Mouse (Mus musculus): ENCODE measurements at regions not wholly inside any gene's neighbourhood (a gene's known extent, or its start where the extent isn't known, plus 50 kb on each side); places are given as distances from the start of the nearest gene placed in this dataset.

GRCm38 (mm10) chr13:52361177-52361846 is 169.8 kb downstream of the Diras2 start:
- Histone ChIP-seq H3K36me3 (ENCODE audit: control insufficient read depth, insufficient read depth, low read length) (no peaks in the 10 kb centered on the region), H3K4me3 (ENCODE audit: insufficient read depth, low read depth, low read length) (no peak overlapping the region), H3K27me3 (ENCODE audit: control insufficient read depth, insufficient read depth, low read length) (0 out of 2 replicates have a peak, but pooled peaks cover 3% of the 10 kb centered on the region), H3K4me1 (ENCODE audit: control insufficient read depth, insufficient read depth, low read length) (no peaks in the 10 kb centered on the region), H3K9ac (ENCODE audit: low read depth, low read length) (no peak overlapping the region), H3K27ac (replicated peaks; ENCODE audit: insufficient read depth, low read depth, low read length) (no peak overlapping the region), H3K79me2 (ENCODE audit: control insufficient read depth, insufficient read depth, low read length) (no peaks in the 10 kb centered on the region)
- 67% methylated on average over 4 of the region's 4 CpGs for WGBS
- TF ChIP-seq CTCF (IDR thresholded peaks at IDR 0.05; ENCODE audit: low read depth, low read length) (no peak), POLR2A (IDR thresholded peaks at IDR 0.05; ENCODE audit: extremely low read depth, insufficient read depth, low read length) (no peak)
- no peak for DNase-seq (ENCODE audit: extremely low read depth, low read depth, low spot score)

- WGBS = 88% methylated on average over 5 of the region's 5 CpGs
- no peaks in the 10 kb centered on the region for H3K79me2 ChIP-seq (ENCODE audit: control insufficient read depth, insufficient read depth, low read length)
- DNase-seq (ENCODE audit: extremely low read depth, low read depth, low spot score) = no peak
- H3K36me3 ChIP-seq (ENCODE audit: control insufficient read depth, insufficient read depth, low read length) = no peaks in the 10 kb centered on the region
- H3K27ac ChIP-seq (replicated peaks; ENCODE audit: insufficient read depth, low read depth, low read length) = no peak overlapping the region
- H3K4me1 ChIP-seq (ENCODE audit: control insufficient read depth, insufficient read depth, low read length) = no peaks in the 10 kb centered on the region
- no peak overlapping the region for H3K4me3 ChIP-seq (ENCODE audit: insufficient read depth, low read depth, low read length)
- TF ChIP-seq POLR2A (IDR thresholded peaks at IDR 0.05; ENCODE audit: extremely low read depth, insufficient read depth, low read length) (no peak), CTCF (IDR thresholded peaks at IDR 0.05; ENCODE audit: low read depth, low read length) (no peak)
- 0 out of 2 replicates have a peak, but pooled peaks cover 3% of the 10 kb centered on the region for H3K27me3 ChIP-seq (ENCODE audit: control insufficient read depth, insufficient read depth, low read length)
- H3K9ac ChIP-seq (ENCODE audit: low read depth, low read length) = no peak overlapping the region
Measured at GRCm38 (mm10) chr13:52362266-52362665, 168.8 kb downstream of the Diras2 start.

DNA sequence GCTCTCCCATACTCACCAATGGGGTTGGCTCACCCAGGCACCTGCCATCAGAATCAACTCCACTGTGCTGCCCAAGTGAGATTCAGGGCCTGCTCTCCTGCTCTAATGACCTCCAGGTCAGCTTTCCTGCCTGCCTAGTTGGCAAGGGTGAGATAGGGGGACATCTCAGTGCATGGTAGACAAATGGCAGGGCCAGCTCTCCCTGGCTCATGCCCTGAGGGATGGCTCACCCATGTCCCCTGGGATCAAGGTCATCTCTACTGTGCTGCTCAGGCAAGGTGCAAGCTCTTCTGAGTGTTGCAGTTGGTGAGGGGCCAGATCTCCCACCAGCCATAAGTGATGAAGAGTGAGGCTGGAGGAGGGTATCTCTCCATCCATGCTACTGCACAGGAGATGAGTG is 161.2 kb downstream of the Diras2 start:
- H3K4me3 ChIP-seq (ENCODE audit: insufficient read depth, low read depth, low read length) = no peak overlapping the region
- no peak for DNase-seq (ENCODE audit: extremely low read depth, low read depth, low spot score)
- no peak overlapping the region for H3K27ac ChIP-seq (replicated peaks; ENCODE audit: insufficient read depth, low read depth, low read length)
- no peaks in the 10 kb centered on the region for H3K36me3 ChIP-seq (ENCODE audit: control insufficient read depth, insufficient read depth, low read length)
- no peaks in the 10 kb centered on the region for H3K27me3 ChIP-seq (ENCODE audit: control insufficient read depth, insufficient read depth, low read length)
- no peak for TF ChIP-seq CTCF (IDR thresholded peaks at IDR 0.05; ENCODE audit: low read depth, low read length)
- TF ChIP-seq POLR2A (IDR thresholded peaks at IDR 0.05; ENCODE audit: extremely low read depth, insufficient read depth, low read length) = no peak
- H3K79me2 ChIP-seq (ENCODE audit: control insufficient read depth, insufficient read depth, low read length) = no peaks in the 10 kb centered on the region
- no peak overlapping the region for H3K9ac ChIP-seq (ENCODE audit: low read depth, low read length)
- H3K4me1 ChIP-seq (ENCODE audit: control insufficient read depth, insufficient read depth, low read length) = no peaks in the 10 kb centered on the region

DNA sequence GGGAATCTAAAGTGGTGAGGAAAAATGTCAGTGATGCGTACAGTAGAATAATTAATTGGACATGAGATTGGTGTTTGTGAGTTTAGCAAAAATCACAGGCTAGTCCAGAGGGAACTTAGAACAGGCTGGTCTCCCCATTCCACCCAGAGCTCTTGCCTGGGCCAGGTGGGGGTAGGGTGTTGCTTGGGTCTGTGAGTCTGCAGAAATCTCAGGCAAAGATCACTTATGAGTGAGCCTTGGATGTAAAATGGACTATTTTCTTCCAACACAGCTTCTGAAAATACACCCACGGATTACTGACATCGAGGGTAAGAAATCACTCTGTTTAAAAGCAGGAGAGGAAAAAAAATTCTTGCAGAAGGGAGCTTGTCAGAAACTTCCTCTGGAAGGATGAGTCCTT is 159.1 kb downstream of the Diras2 start:
- no peaks in the 10 kb centered on the region for H3K79me2 ChIP-seq (ENCODE audit: control insufficient read depth, insufficient read depth, low read length)
- WGBS = 90% methylated on average over 3 of the region's 3 CpGs
- no peak overlapping the region for H3K27ac ChIP-seq (replicated peaks; ENCODE audit: insufficient read depth, low read depth, low read length)
- DNase-seq (ENCODE audit: extremely low read depth, low read depth, low spot score) = no peak
- no peaks in the 10 kb centered on the region for H3K27me3 ChIP-seq (ENCODE audit: control insufficient read depth, insufficient read depth, low read length)
- TF ChIP-seq CTCF (IDR thresholded peaks at IDR 0.05; ENCODE audit: low read depth, low read length) (no peak), POLR2A (IDR thresholded peaks at IDR 0.05; ENCODE audit: extremely low read depth, insufficient read depth, low read length) (no peak)
- H3K9ac ChIP-seq (ENCODE audit: low read depth, low read length) = no peak overlapping the region
- H3K4me1 ChIP-seq (ENCODE audit: control insufficient read depth, insufficient read depth, low read length) = no peaks in the 10 kb centered on the region
- H3K4me3 ChIP-seq (ENCODE audit: insufficient read depth, low read depth, low read length) = no peak overlapping the region
- no peaks in the 10 kb centered on the region for H3K36me3 ChIP-seq (ENCODE audit: control insufficient read depth, insufficient read depth, low read length)

GRCm38 (mm10) chr13:52374781-52375180 is 156.3 kb downstream of the Diras2 start:
- TF ChIP-seq CTCF (IDR thresholded peaks at IDR 0.05; ENCODE audit: low read depth, low read length) (no peak), POLR2A (IDR thresholded peaks at IDR 0.05; ENCODE audit: extremely low read depth, insufficient read depth, low read length) (no peak)
- 62% methylated on average over 3 of the region's 3 CpGs for WGBS
- no peak for DNase-seq (ENCODE audit: extremely low read depth, low read depth, low spot score)
- Histone ChIP-seq H3K79me2 (ENCODE audit: control insufficient read depth, insufficient read depth, low read length) (no peaks in the 10 kb centered on the region), H3K9ac (ENCODE audit: low read depth, low read length) (no peak overlapping the region), H3K27ac (replicated peaks; ENCODE audit: insufficient read depth, low read depth, low read length) (no peak overlapping the region), H3K4me3 (ENCODE audit: insufficient read depth, low read depth, low read length) (no peak overlapping the region), H3K27me3 (ENCODE audit: control insufficient read depth, insufficient read depth, low read length) (no peaks in the 10 kb centered on the region), H3K4me1 (ENCODE audit: control insufficient read depth, insufficient read depth, low read length) (no peaks in the 10 kb centered on the region), H3K36me3 (ENCODE audit: control insufficient read depth, insufficient read depth, low read length) (no peaks in the 10 kb centered on the region)

DNA sequence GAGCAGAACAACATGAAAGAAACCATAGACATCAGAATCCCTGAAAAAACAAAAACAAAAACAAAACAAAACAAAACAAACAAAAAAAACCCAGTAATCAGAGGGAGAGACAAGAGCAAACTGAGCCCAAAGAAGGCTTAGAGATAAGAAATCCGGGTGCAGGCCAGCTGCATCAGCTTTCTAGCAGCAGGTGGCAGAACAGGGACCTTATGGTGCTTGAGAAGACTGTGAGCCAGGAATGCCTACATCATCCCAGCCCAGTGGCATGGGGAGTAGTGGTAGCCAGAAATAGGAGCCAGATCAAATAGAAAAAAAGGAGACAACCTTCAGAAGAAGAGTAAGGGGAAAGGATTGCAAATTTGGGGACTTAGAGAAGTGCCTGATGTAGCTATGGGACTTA is 152.8 kb downstream of the Diras2 start:
- Histone ChIP-seq H3K4me3 (ENCODE audit: insufficient read depth, low read depth, low read length) (no peak overlapping the region), H3K79me2 (ENCODE audit: control insufficient read depth, insufficient read depth, low read length) (no peaks in the 10 kb centered on the region), H3K36me3 (ENCODE audit: control insufficient read depth, insufficient read depth, low read length) (no peaks in the 10 kb centered on the region), H3K27me3 (ENCODE audit: control insufficient read depth, insufficient read depth, low read length) (no peaks in the 10 kb centered on the region), H3K27ac (replicated peaks; ENCODE audit: insufficient read depth, low read depth, low read length) (no peak overlapping the region), H3K4me1 (ENCODE audit: control insufficient read depth, insufficient read depth, low read length) (no peaks in the 10 kb centered on the region), H3K9ac (ENCODE audit: low read depth, low read length) (no peak overlapping the region)
- WGBS = 17% methylated on average over 1 of the region's 1 CpGs
- no peak for DNase-seq (ENCODE audit: extremely low read depth, low read depth, low spot score)
- no peak for TF ChIP-seq POLR2A (IDR thresholded peaks at IDR 0.05; ENCODE audit: extremely low read depth, insufficient read depth, low read length)
- TF ChIP-seq CTCF (IDR thresholded peaks at IDR 0.05; ENCODE audit: low read depth, low read length) = no peak

All from liver, adult 2 months (tissue).